Mouse (Mus musculus) lung, postnatal 4 days (tissue): ENCODE data around the gene Arhgef6.

ENCODE experiments used
- DNase-seq, 2 experiments: peaks; one replicate each; pipeline ENCODE4 v3.0.0; 2021

The Arhgef6 gene

DNA sequence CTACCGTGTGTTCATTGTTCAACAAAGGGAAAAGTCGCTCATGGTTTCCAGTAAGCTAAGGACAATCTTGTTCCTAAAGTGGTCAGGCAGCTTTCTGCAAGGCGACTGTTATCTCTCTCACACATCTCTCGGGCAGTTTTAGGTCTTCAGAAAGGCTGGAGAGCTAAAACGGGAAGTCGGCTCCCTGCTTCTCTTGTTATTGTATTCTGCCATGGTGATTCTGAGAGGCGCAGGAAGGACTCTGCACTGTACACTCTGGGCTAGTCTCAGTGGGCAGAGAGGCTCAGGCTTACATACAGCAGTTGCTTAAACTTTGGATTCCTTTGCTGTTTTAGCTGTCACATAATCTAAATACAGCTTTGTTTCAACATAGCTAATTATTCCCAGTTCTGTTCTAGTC is 39.6 kb downstream of the Arhgef6 start:
- peak in 1 of 2 experiments; percentile 18 for DNase-seq

DNA sequence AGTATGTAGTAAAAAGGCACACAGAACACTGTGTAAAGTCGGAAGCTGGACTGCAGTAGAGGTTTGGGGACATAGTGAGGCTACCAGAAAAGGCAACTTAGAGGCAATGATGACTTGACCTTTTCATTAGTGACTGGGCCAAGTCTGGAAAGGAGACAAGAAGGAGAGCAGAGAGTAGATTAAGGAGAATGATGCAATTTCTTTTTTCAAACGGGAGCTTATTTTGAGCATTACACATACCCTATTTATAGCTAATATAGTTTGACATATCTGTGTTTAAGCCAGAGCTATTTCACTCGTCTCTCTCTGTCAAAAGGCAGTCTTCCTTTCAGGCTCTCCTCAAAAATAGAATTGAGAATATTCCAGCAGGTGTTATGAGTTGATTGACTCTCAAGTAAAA is 50.1 kb downstream of the Arhgef6 start:
- no peak for DNase-seq

DNA sequence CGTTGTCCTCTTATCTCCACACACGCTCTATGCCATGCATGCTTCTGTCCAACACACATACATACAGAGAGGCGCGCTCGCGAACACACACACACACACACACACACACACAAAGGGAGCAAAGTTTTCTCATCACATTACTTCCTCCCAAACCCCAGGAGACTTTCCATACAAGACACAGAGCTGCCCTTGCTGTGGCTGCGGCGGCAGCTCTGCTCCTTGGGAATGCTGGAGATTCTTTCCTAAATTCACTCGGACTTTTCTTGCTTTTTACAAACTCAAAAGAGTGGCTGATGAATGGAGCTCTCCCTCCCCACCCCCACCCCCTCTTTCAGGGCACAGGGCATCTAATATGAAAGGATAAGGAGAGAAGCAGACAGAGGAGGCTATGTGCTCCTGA is 52.2 kb downstream of the Arhgef6 start:
- peak in 1 of 2 experiments; percentile 22 for DNase-seq

DNA sequence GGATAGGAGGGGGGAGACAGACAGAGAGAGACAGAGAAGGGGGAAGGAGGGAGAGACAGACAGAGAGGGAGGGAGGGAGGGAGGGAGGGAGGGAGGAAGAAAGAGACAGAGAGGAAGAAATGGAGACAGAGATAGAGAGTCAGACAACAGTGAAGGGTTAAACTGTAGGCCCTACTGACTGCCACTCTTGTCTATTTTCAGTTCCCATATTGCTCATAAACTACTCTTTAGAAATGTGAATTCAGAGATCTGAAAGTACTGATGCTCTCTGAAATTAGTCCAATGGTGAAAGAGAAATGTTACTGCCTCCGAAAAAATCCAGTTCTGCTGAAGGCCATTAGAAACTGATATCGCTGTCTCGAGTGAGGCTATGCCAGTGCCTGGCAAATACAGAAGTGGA is 56.3 kb downstream of the Arhgef6 start:
- DNase-seq: no peak

DNA sequence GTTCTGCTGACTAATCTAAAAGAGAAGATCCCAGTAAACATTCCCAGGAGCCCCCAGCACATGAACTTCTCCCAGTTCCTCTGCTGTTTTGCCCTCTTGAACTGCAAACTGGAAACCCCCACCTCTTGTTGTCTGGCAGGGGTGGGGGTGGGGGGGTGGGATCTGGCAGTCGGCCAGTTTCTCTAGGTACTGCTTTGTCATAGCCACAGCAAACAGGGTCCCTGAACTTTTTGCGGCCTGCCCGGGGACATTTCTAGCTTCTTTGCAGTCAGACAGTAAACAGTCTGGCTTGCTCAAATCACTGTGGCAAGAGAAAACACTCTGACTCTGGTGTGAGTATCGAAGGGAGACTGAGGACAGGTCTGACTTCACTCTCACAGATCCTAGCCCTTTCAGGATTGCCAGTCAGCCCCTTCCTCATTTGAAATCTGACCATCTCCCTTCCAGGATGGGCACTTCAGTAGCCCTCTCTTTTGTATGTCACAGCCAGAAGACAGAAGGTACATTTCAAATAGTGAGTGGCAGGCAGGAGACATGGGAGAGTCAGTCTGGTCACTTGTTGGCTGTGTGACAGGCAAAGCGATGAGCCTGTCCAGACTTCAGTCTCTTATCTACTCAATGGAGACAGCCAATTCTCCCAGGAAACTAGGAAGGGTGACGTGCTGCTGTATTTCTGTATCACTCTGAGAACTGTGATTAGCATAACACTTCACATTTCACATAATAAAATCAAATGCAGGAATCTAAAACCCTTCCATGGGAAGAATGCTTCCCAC is 60.8 kb downstream of the Arhgef6 start:
- peak; percentile 9 to 51 for DNase-seq

DNA sequence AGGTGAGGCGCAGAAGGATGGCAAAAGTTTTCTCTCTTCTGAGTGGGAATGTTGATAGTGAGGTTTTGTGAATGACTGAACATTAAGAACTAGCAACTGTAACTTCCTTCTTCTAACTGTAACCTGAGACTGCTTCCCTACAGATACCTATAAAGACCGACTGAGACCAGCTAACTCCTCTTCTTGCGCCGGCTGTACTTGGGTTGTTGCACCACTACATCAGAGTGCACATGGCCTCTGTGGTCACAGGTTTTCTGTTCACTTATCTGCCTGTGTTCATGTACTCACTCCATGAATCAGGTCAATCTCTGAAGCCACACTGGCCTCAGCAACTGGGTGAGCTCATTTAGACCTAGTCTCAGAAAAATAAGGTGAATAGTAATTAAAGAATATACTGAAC is 75.0 kb downstream of the Arhgef6 start:
- no peak for DNase-seq

DNA sequence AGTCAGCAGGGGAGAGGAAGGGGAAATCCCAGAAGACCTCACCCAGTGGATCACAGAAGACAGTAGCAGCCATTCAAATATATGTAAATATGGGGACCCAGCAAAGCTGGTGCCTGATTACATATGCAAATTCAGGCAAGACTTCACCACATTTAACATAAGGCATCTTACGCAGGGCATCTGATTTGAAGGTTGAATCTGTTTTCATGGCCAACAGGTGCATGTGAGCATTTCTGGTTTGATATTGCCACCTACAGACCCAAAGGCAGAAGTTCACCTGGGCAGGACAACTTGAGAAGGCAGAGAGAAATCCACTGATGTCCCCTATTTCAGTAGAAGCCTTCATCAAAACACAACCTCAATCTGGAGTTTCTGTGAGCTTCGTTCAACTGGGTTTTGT is 77.8 kb downstream of the Arhgef6 start:
- DNase-seq: no peak

DNA sequence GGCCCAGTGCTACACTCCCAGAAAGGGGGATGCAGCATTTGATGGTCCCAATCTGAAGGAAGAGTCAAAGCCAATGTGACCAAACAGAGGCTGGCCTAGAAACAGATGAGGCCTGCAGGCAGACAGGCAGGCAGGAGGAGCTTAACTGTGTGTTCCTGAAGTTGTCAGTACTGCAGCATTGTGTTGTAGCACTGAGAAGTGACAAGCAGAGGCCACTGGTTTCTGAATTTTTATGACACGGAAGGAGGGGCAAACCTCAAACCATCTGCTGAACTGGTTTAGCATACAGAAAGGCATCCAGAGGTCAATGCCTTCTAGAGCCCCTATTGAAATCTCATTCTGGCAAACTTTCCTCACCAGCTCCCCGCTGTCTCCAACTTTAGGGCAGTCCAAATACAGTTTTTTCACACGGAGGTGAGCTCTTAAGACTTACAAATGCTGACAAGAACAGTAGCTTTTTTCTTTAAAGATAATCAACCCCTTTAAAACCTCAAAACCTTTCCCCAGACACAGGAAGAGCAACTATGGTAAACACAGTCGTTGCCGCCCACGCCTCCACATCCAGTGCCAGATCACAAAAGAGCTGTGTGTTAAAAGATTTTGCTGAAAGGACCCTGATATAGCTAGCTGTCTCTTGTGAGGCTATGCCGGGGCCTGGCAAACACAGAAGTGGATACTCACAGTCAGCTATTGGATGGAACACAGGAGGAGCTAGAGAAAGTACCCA is 85.0 kb downstream of the Arhgef6 start:
- DNase-seq: peak in 1 of 2 experiments; percentile 23

DNA sequence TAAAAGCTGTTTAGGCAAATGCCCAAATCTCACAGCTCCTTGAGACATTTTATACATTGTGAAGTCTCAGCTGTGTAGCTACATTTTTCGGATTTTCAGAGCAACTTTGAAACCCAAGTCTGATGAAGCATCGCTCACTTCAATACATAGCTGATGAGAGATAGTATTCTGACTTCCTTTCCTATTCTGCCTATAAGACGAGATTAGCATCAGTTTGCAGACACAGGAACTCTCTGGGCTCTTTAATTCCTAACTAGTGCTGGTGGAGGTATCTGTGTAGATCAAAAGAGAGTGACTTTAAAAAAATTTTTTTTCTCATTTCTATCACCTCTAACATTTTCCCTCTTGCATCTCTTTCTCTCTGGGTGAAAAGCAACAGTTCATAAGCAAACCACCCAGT is 100.0 kb downstream of the Arhgef6 start:
- no peak for DNase-seq

DNA sequence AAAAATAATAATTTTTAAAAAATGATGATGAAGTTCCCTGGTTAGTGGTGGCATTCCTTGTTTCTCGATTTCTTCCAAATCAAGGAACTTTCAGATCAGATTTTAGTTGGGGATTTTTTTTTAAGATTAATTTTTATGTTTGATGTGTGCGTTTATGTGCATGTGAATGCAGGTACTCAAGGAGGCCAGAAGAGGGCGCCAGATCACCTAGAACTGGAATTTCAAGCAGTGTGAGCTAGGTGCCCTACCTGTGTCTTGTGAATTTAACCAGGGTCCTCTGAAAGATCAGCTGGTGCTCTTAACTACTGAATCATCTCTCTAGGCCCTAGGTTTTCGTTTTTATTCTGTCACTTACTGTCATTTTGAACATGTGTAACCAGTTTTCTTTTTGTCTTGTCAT is 102.5 kb downstream of the Arhgef6 start:
- DNase-seq: no peak

DNA sequence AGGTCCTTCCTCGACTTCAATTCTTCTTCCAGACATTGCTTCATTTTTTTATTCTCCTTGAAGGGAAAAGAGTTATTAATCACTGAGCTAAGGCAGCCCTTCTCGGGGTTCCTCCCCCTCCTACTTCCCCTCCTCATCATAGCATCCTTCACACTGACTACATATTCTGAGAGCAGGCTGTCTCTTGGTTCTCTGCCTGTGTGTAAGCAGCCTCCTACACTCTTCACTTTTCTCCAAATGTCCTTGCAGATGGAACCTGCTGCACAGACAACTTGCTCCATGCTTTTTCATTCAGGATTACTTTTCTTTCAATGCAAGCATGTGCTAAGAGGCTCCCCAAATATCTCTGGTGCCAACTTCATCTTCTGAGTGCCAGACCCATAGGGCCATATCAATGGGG is 104.9 kb downstream of the Arhgef6 start:
- DNase-seq: no peak

DNA sequence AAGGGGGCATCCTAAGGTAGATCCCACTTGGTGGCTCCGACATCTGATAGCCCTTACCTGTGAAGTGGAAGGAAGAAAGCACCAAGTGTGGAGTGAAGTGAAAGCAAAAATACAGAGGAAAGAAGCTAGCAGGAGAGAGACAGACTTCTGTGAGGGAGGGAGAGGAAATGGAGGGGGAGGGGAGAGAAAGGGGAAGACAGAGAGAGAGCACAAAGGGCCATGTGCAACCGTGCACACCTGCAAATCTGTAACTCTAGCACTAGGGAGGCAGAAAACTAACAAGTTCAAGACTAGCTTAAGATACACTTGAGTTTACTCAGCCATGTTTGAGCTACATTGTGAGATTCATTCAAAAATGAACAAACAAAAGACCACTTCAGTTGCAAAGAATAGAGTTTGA is 110.4 kb downstream of the Arhgef6 start:
- DNase-seq: no peak

DNA sequence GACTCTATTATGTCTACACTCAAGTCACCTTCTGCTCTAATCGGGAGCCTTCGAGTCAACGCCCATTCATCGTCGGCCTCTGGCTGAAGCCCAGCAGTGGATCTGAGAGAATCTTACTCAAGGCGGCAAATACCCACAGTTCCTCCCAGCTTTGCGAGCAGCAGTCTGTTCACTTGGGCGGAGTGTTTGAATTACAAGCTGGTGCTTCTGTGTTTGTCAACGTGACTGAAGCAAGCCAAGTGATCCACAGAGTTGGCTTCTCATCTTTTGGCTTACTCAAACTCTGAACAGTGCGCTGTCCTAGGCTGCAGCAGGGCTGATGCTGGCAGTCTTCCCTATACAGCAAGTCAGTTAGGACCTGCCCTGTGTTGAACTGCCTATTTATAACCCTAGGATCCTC is 115.2 kb downstream of the Arhgef6 start:
- DNase-seq: no peak

DNA sequence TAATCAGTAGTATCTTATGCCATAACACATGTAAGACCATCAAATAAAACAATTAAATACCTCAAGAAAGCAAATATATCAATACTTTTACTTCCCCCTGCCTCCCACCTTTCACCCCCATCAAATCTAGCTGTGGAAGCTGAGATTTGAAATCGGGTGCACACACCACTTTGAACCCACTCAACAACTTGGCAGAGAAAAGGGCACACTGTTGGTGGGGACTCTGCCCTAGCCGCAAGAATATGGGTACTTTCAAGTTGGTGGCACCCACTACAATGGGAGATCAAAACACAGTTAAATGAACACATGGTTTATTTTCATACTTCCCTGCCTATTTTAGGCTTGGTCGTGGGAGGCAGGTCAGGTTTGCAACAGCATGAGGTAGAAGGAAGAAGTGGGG is 116.6 kb downstream of the Arhgef6 start:
- DNase-seq: no peak

DNA sequence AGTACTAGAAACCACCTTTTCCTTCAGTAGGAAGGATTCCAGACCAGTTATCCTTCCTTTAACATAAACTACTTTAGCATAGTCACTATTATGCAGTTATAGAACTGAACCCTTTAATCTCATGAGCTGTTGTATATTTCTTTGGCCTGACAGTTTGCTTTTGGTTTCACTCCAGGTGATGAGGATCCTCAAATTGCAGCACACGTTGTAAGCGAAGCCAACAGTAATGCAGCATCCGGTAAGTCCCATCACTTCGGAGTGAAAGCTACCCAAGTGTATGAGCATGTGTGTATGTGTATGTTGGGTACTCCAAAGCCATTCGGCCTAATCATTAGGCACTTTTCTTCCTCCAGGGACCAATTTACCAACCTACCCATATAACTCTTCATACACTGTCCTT is 119.0 kb downstream of the Arhgef6 start:
- no peak for DNase-seq

DNA sequence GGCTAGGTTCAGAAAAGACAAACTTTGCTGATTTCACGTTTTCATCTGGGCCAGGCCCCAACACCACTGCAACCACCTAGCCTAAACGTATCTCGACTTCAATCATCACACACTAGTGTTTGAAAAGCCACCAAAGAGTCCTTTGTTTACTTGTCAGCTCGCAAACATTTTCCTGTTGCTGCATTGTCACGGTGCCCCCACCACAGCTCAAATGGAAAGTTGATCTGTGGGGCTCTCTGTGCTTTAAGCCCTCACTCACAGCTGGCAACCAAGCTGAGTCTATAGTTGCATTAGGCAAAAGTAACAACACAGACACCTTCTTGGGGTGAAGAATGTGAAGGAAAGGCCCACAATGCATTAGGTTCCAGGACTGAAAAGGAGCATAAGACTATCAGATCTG is 122.3 kb downstream of the Arhgef6 start:
- DNase-seq: no peak

DNA sequence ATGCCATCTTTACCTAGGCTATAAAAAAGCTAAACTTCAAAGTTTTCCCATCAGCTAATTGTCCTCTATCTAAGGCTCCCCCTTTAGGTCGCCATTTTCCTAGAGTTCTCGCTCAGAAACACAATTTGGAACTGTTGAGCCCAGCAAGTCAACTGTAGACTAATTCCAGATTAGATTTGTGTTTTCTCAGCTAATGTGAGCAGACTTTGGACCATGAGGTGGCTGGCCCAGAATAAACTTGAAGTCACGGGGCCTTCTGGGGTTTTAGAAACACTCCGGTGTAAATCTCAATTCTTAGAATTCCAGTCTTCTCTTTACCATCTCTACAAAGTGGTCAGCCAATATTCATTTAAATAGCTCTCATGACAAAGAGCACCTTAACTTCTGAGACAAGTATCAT is 123.0 kb downstream of the Arhgef6 start:
- no peak for DNase-seq

DNA sequence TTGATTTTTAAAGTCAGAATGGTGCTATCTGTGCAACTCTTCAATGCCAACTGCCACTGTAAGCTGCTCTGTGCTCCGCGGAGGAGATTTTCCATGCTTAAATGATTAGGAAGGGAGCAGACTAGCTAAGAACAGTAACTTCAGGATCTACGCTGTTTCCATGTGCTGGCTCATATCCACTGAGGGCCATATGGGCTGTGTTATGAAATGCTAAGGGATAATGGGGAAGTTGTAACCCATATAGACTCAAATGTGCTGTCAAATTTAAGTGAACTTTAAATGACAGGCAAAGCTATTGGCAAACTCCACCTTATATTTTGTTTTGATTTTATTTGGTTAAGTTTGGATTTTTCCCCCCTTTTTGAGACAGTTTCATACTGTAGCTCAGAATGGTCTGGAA is 125.7 kb downstream of the Arhgef6 start:
- no peak for DNase-seq

DNA sequence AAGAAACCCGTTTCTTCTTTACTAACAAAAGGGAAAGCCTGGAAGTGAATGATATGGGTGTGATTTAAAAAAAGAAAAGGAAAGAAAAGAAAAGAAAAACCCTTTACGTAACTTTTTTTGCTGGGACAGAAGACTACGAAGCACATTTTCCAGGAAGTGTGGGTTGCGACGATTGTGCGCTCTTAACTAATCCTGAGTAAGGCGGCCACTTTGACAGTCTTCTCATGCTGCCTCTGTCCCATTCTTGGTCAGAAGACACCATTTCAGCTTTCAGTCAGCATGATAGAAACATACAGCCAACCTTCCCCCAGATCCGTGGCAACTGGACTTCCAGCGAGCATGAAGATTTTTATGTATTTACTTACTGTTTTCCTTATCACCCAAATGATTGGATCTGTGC is 126.7 kb downstream of the Arhgef6 start, which contains the start of gene Cd40lg:
Gene Cd40lg, plus strand, starts transcription at position 268 of the 400 bp plus-strand sequence.
- no peak for DNase-seq

DNA sequence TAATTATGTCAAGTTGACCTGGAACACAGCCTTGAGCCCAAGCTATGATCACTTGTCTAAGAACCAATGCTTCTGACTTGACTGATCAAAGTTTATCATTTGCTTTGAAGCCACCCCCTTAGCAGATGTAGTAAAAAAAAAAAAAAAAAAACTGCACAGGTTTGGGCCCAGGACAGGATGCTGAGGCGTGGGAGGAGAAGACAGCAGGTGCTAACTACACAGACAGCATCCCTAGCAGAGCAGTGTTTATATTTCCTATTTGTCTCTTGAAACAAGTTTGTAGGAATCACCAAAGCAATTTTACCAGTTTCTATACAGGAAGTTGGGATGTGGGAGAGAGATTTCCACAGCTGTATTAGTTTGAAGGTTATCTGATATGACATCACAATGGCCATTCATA is 127.9 kb downstream of the Arhgef6 start:
- DNase-seq: no peak

DNA sequence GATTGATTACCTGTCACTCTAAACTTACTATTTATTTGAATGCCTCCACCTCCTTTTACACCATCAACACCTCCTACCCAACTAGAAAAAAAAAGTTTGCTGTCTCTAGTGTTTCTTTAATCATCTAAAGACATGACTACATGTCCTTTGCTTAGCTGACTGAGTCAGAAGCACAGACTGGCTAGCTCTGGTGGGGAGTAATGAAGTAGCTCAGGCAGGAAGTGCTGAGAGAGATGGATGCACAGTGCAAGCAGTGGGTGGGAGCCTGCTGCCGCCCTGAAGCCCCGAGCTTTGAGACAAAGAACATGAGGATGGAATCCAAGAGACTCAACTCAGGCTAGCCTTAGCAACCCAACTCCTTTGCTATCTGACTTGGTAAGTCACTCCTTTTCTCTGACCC is 138.1 kb downstream of the Arhgef6 start:
- DNase-seq: no peak

DNA sequence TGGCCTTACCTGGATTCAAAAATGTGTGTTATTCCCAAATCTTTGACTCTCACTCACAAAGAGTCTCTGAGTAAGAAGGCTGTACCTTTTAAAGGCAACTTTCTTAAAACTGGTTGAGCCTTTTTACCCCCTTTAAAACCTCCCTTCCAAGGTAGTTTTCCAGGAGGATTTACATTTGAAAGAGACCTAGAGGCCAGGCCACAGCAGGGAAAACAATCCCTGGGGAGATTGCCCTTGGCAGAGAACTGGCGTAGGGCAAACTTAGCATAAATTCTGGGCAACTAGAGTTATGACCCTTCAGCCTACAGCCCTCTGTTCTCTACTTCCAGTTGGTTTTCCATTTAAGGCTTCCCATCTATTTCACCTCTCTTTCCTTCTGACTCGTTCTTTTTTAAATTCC is 140.5 kb downstream of the Arhgef6 start:
- no peak for DNase-seq

DNA sequence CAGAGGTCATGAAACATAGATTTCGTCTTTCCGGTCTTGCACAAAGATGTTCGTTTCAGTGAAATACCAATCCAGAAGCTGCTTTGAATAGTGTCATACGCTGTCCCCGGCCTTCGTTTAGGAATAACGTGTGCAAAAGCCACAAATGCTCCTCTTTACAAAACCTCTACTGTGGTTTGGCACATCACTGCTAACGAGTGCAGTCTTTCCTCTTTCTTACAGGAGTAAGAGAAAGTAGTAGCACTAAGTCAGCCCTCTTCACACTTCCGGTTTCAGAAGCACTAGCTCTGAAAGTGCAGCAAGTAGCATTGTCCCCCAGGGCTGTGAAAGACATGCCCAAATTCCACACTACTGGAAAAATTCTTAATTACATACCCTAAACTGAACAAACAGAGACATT is 142.2 kb downstream of the Arhgef6 start:
- DNase-seq: no peak

DNA sequence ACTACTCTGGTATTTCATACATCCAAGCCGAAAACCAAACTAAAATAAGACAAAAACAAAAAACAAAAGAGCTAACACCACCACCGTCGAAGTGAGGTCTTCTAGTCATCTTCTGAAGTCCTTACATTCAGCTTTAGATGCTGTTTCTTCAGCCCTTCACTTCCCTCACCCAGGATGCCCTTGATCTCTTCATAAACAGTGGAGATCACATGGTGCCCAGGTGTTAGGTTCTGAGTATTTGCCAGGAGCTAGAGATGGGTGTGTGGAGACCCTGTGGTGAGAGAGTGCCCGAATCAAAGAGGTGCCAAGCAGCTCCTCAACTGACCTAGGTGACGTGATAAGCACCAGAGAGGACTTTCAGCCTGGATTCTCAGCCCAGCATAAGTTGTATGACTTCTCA is 149.2 kb downstream of the Arhgef6 start:
- no peak for DNase-seq

DNA sequence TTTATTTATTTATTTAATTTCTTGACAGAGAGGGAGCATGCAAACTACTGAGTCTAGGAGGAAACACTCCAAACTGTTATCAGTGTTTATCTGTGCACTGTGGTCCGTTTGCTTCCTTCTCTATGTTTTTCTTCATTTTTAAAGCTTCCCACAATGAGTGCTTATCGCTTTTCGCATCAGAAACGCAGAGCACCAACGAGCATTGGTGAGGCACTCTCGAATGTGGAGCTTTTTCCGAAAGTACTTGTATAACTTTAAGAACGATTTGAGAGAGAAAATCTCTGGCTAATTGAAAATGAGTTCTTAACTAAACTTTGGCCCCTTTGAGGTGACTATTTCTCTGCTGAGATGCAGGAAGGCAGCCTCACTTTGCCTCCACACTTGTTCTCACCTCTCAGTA is 151.2 kb downstream of the Arhgef6 start:
- DNase-seq: no peak
